Mouse (Mus musculus): ENCODE measurements around the gene Fam209. TPM values are rescaled to one million over a fixed set of nuclear protein-coding genes. Genes with fewer than 3 reads are reported as not detected.

Gene Fam209
- polyA plus RNA-seq, 1 experiment from 2014 or later: not detected

DNA sequence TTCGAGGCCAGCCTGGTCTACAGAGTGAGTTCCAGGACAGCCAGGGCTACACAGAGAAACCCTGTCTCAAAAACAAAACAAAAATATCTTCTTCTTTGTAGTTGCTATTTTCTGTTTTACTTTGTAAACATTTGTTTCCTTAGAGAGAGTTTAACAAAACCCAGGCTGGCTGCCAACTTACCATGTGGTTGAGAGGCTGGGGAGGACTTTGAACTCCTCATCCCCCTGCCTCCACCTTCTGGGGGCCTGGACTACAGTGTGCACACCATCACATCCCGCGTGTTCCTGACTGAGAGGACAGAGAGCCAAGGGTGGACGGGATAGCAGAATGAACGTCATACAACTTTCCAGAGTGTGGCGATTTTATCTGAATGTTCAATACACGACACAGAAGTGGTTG lies 33.8 kb downstream of the Fam209 start:
- Histone ChIP-seq H3K36me3 (no peaks in the 10 kb centered on the region), H3K4me1 (replicated peaks) (peaks cover 5% of the 10 kb centered on the region; the same call in 1 of the 2 replicates), H3K4me3 (replicated peaks) (no peak overlapping the region), H3K27ac (no peak overlapping the region), H3K27me3 (no peaks in the 10 kb centered on the region), H3K4me2 (no peak overlapping the region), H3K9me3 (replicated peaks) (no peaks in the 10 kb centered on the region), H3K9ac (no peak overlapping the region)
- no peak for ATAC-seq (ENCODE audit: low read depth)
- 55% methylated on average over 7 of the region's 7 CpGs for WGBS (ENCODE audit: insufficient replicate concordance)
- DNase-seq: no peak

DNA sequence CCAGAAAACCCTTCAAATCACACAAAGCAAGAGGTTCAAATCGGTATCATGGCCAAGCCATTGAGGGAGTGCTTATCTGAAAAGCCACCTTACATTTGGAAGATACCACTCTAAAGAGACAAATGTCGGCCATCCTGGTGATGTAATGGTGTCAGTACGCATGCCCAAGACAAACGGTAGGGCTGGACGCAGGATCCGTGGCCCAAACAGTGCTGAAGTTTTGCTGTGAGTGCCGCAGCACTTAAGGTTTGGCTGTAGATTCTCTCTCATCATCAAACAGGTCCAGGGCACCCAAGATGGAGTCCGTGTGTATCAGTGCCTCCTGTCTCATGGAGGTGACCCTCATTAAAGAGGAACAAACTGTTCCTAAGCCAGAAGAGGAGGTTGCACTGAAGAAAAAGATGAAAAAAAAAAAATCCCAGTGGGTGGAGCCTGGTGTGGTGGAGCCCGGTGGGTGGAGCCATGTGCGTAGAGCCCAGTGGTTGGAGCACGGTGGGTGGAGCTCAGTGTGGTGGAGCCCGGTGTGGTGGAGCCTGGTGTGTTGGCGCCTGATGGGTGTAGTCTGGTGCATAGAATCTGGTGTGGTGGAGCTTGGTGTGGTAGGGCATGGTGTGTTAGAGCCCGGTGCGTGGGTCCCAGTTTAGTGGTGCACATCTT lies 37.9 kb downstream of the Fam209 start:
- Histone ChIP-seq H3K36me3 (no peaks in the 10 kb centered on the region), H3K4me1 (replicated peaks) (peaks cover 5% of the 10 kb centered on the region; the same call in 1 of the 2 replicates), H3K27me3 (0 out of 2 replicates have a peak, but pooled peaks cover 1% of the 10 kb centered on the region), H3K4me3 (replicated peaks) (no peak overlapping the region), H3K9ac (no peak overlapping the region), H3K27ac (no peak overlapping the region), H3K9me3 (replicated peaks) (no peaks in the 10 kb centered on the region), H3K4me2 (no peak overlapping the region)
- ATAC-seq (ENCODE audit: low read depth) (0 out of 2 replicates have a peak, but pooled peaks have one; percentile 34), DNase-seq (no peak)
- 57% methylated on average over 15 of the region's 15 CpGs for WGBS (ENCODE audit: insufficient replicate concordance)

DNA sequence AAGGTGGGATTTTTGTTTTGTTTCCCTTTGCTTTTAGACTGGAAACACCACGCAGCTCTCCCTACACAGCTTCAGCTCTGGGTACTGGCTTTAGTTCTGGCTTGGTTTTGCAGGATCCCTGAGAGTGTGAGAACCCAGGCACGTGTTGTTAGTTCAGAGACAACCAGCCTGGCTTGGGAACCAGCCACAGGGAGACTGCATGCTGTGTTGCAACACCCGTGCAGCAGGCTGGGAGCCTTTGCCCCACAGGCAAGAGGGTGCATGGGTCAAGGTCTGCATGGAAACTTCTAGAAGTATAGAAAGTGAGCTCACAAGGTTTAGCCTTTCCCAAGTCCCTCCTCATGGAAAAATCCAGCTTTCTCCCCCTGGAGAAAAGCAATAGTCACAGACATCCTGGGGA lies 38.6 kb downstream of the Fam209 start:
- H3K27ac ChIP-seq: no peak overlapping the region
- ATAC-seq (ENCODE audit: low read depth): 0 out of 2 replicates have a peak, but pooled peaks have one; percentile 50
- 32% methylated on average over 3 of the region's 3 CpGs for WGBS (ENCODE audit: insufficient replicate concordance)

DNA sequence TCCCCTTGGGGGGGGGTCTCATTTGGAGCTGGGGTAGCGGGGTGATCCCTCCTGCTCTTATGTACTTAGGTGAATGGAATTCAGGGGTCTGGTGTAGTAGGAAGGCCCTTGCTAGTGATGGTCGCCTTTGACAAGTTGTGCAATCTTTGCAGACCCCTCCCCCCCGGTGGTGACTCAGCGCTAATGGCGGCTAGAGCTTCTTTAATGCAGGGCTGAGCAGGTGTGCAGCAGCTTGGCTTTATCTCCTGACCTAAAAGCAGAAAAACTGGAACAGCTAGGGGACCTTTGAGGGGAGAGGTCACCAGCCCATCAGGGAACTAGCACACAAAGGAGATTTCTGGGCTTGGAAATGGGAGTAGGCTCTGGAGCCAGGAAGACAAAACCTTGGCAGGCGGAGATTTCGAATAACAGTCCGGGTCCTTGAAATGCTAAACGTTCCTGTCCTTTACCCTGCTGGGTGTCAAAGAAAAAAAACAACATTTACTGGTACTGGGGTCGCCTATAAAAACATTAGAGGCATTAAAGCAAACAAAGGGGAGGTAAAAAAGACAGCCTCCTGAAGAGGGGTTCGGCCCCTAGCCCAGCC lies 44.2 kb downstream of the Fam209 start:
- no peak for ATAC-seq (ENCODE audit: low read depth)

More for the DNA sequence above, 38.6 kb downstream of the Fam209 start:
- no peaks in the 10 kb centered on the region for H3K9me3 ChIP-seq (replicated peaks)
- no peak overlapping the region for H3K4me3 ChIP-seq (replicated peaks)
- peaks cover 5% of the 10 kb centered on the region; the same call in 1 of the 2 replicates for H3K4me1 ChIP-seq (replicated peaks)
- 0 out of 2 replicates have a peak, but pooled peaks cover 4% of the 10 kb centered on the region for H3K27me3 ChIP-seq
- no peak overlapping the region for H3K9ac ChIP-seq
- no peak for DNase-seq
- no peak overlapping the region for H3K4me2 ChIP-seq
- H3K36me3 ChIP-seq: no peaks in the 10 kb centered on the region

DNA sequence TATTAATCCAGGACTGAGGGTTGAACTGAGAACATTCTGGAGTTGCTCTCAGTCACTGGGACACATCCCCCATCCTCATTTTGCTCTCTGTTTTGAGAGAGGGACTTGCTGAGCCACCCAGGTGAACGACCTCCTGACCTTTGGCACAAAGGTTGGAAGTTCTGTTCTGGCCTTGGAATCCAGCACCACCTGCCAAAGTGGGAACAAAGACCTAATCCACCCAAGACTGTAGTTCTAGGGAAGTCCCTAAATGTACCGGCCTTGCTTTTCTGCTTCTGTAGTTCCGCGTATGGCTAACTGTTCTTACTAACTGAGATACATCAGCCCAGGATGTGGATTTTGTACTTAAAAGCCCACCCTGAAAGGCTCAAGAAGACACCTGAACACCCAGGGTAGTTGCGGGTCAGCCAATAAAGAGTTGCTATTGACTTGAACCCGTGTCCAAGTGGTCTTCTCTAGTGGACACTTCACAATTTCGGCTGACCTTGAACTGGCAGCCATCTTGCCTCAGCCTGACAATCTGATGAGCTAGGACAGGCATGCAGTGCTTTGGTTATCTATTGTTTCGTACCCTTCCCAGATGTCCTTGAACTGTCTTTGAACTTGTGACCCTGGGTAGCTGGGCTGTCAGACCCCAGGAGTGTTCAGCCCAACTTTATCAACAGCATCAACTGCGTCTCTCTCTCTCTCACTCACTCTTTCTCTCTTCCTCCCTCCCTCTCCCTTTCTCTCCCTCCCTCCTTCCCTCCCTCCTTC lies 48.5 kb downstream of the Fam209 start:
- no peak for ATAC-seq (ENCODE audit: low read depth)
- Histone ChIP-seq H3K4me3 (replicated peaks) (no peak overlapping the region), H3K4me2 (no peak overlapping the region), H3K27me3 (0 out of 2 replicates have a peak, but pooled peaks cover 3% of the 10 kb centered on the region), H3K9me3 (replicated peaks) (no peaks in the 10 kb centered on the region), H3K36me3 (no peaks in the 10 kb centered on the region), H3K27ac (no peak overlapping the region), H3K4me1 (replicated peaks) (no peaks in the 10 kb centered on the region), H3K9ac (no peak overlapping the region)
- DNase-seq: no peak
- WGBS (ENCODE audit: insufficient replicate concordance): 65% methylated on average over 9 of the region's 9 CpGs

More for the DNA sequence above, 44.2 kb downstream of the Fam209 start:
- Histone ChIP-seq H3K4me2 (no peak overlapping the region), H3K27ac (no peak overlapping the region), H3K9ac (no peak overlapping the region), H3K36me3 (no peaks in the 10 kb centered on the region), H3K4me1 (replicated peaks) (no peaks in the 10 kb centered on the region), H3K4me3 (replicated peaks) (no peak overlapping the region), H3K9me3 (replicated peaks) (no peaks in the 10 kb centered on the region), H3K27me3 (0 out of 2 replicates have a peak, but pooled peaks cover 7% of the 10 kb centered on the region)
- WGBS (ENCODE audit: insufficient replicate concordance): 30% methylated on average over 11 of the region's 11 CpGs
- DNase-seq: no peak

DNA sequence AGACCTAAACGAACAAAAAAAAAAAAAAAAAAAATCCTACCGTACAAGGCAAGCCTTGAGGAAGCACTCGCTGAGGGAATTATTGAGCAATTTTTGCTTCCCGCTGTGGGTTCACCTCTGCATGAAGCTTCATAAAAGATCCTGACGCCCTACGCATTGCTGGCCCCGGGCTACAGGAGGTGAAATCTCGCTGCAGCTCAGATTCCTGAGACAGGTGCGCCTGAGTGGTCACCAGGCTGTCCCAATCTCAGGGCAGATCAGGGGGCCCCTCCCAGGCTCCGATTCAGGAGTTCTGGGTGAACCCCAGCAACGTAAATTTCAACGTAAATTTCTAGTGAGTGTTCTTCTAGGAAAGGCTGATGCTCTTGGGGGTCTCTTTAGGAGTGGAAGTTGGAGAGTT lies 50.2 kb downstream of the Fam209 start:
- H3K36me3 ChIP-seq: no peaks in the 10 kb centered on the region
- DNase-seq (no peak), ATAC-seq (ENCODE audit: low read depth) (no peak)
- no peaks in the 10 kb centered on the region for H3K4me1 ChIP-seq (replicated peaks)
- H3K9ac ChIP-seq: no peak overlapping the region
- H3K27me3 ChIP-seq: 0 out of 2 replicates have a peak, but pooled peaks cover 3% of the 10 kb centered on the region
- 58% methylated on average over 12 of the region's 12 CpGs for WGBS (ENCODE audit: insufficient replicate concordance)
- no peak overlapping the region for H3K27ac ChIP-seq
- no peak overlapping the region for H3K4me3 ChIP-seq (replicated peaks)
- no peak overlapping the region for H3K4me2 ChIP-seq
- H3K9me3 ChIP-seq (replicated peaks): no peaks in the 10 kb centered on the region

Other genes with a start within 250 kb of the Fam209 start
- gene Mc3r, start 224.0 kb upstream of the Fam209 start, polyA plus RNA-seq (2015; fragmentation: Nextera tagmentation; extraction: Ambion mirVana): 0.05 TPM in 1 of 2 replicates, not detected in the other
- gene Fam210b, start 127.0 kb upstream of the Fam209 start, polyA plus RNA-seq (2015; fragmentation: Nextera tagmentation; extraction: Ambion mirVana): 131 and 149 TPM in 2 replicates
- gene Aurka, start 102.0 kb upstream of the Fam209 start, polyA plus RNA-seq (2015; fragmentation: Nextera tagmentation; extraction: Ambion mirVana): 142 and 172 TPM in 2 replicates
- gene Cstf1, start 101.8 kb upstream of the Fam209 start, polyA plus RNA-seq (2015; fragmentation: Nextera tagmentation; extraction: Ambion mirVana): 25.0 and 31.4 TPM in 2 replicates
- gene Cass4, start 78.7 kb upstream of the Fam209 start, polyA plus RNA-seq (2015; fragmentation: Nextera tagmentation; extraction: Ambion mirVana): 0.61 and 0.78 TPM in 2 replicates
- gene Rtf2, start 32.0 kb upstream of the Fam209 start, polyA plus RNA-seq (2015; fragmentation: Nextera tagmentation; extraction: Ambion mirVana): 48.8 and 54.4 TPM in 2 replicates
- gene Gcnt7, start 13.9 kb upstream of the Fam209 start, polyA plus RNA-seq (2015; fragmentation: Nextera tagmentation; extraction: Ambion mirVana): 0.54 TPM in 2 replicates
- gene Tfap2c, start 77.1 kb downstream of the Fam209 start, polyA plus RNA-seq (2015; fragmentation: Nextera tagmentation; extraction: Ambion mirVana): not detected in 2 replicates

All from liver, embryonic 13.5 days (tissue).